Mouse (Mus musculus) cerebellum, adult 11 months (tissue): ENCODE measurements around the gene Cep41.
A peak's percentile ranks its signal among the peaks of the same experiment; 100 is the strongest.

Experiments
- DNase-seq: peaks from one replicate; pipeline ENCODE4 v3.0.0; 2022

Gene Cep41

GRCm38 (mm10) chr6:30693350-30693991, at the start of gene Cep41:
Gene Cep41, minus strand, starts transcription at chr6:30693749.
- DNase-seq, result peak; percentile 97

GRCm38 (mm10) chr6:30739177-30739747, 45.7 kb upstream of the Cep41 start:
- DNase-seq, result peak; percentile 20

GRCm38 (mm10) chr6:30738464-30739006, 45.0 kb upstream of the Cep41 start:
- DNase-seq, result peak; percentile 12

- peak; percentile 72 for DNase-seq
Measured at GRCm38 (mm10) chr6:30737548-30738463, 44.3 kb upstream of the Cep41 start.

GRCm38 (mm10) chr6:30736864-30737547, 43.5 kb upstream of the Cep41 start:
- DNase-seq, result peak; percentile 61

- DNase-seq, result no peak
Measured at GRCm38 (mm10) chr6:30736372-30736762, 42.8 kb upstream of the Cep41 start.

- no peak for DNase-seq
Measured at GRCm38 (mm10) chr6:30735728-30736371, 42.3 kb upstream of the Cep41 start.

GRCm38 (mm10) chr6:30734988-30735727, 41.6 kb upstream of the Cep41 start:
- DNase-seq, result no peak

GRCm38 (mm10) chr6:30734465-30734864, 40.9 kb upstream of the Cep41 start:
- no peak for DNase-seq

- DNase-seq, result no peak
Measured at GRCm38 (mm10) chr6:30732571-30733130, 39.1 kb upstream of the Cep41 start.

- DNase-seq, result no peak
Measured at GRCm38 (mm10) chr6:30730301-30730971, 36.9 kb upstream of the Cep41 start.

GRCm38 (mm10) chr6:30723331-30723730, 29.8 kb upstream of the Cep41 start, which contains the start of gene Mest:
Gene Mest, plus strand, starts transcription at chr6:30723547.
- no peak for DNase-seq

- DNase-seq, result no peak
Measured at GRCm38 (mm10) chr6:30722385-30723164, 29.0 kb upstream of the Cep41 start.

GRCm38 (mm10) chr6:30716796-30717195, 23.2 kb upstream of the Cep41 start:
- DNase-seq, result no peak

GRCm38 (mm10) chr6:30714891-30715471, 21.4 kb upstream of the Cep41 start:
- DNase-seq, result no peak

GRCm38 (mm10) chr6:30713896-30714295, 20.3 kb upstream of the Cep41 start:
- DNase-seq, result no peak

- no peak for DNase-seq
Measured at GRCm38 (mm10) chr6:30713455-30713854, 19.9 kb upstream of the Cep41 start.

GRCm38 (mm10) chr6:30712484-30712883, 18.9 kb upstream of the Cep41 start:
- DNase-seq, result no peak

GRCm38 (mm10) chr6:30711365-30711763, 17.8 kb upstream of the Cep41 start:
- DNase-seq, result no peak
